Mouse (Mus musculus) intestine, embryonic 15.5 days (tissue): ENCODE results near the gene Ttll5. TPM values are rescaled to one million over a fixed set of nuclear protein-coding genes. Genes with fewer than 3 reads are reported as not detected.

Experiments
- ATAC-seq: fragments of 200-750 bp; cut with Nextera tagmentation; 2 replicates; pipeline ENCODE4 v1.8.0; 2017; ENCODE audit warnings: moderate TSS enrichment, moderate library complexity
- H3K27ac ChIP-seq: fragments of 300-500 bp; sonication (generic); 2 replicates; pipeline ENCODE4 v1.5.1; 2015; ENCODE audit warnings: mild to moderate bottlenecking, inconsistent platforms
- H3K27me3 ChIP-seq: fragments of 300-500 bp; sonication (generic); replicated peaks from 2 replicates; pipeline ENCODE4 v1.6.1; 2015; ENCODE audit warnings: inconsistent platforms
- H3K36me3 ChIP-seq: fragments of 300-500 bp; sonication (generic); 2 replicates; pipeline ENCODE4 v1.6.1; 2015; ENCODE audit warnings: inconsistent platforms
- H3K4me1 ChIP-seq: fragments of 300-500 bp; sonication (generic); replicated peaks from 2 replicates; pipeline ENCODE4 v1.6.1; 2015; ENCODE audit warnings: inconsistent platforms
- H3K4me2 ChIP-seq: fragments of 300-500 bp; sonication (generic); replicated peaks from 2 replicates; pipeline ENCODE4 v1.6.1; 2015; ENCODE audit warnings: mild to moderate bottlenecking, inconsistent platforms
- H3K4me3 ChIP-seq: fragments of 300-500 bp; sonication (generic); replicated peaks from 2 replicates; pipeline ENCODE4 v1.5.1; 2015; ENCODE audit warnings: inconsistent platforms
- H3K9ac ChIP-seq: fragments of 300-500 bp; sonication (generic); 2 replicates; pipeline ENCODE4 v1.6.1; 2015; ENCODE audit warnings: inconsistent platforms
- H3K9me3 ChIP-seq: fragments of 300-500 bp; sonication (generic); 2 replicates; pipeline ENCODE4 v1.6.1; 2016; ENCODE audit warnings: inconsistent platforms
- WGBS: fragments of 180-500 bp; shearing (Covaris S2); methylation state at CpG from one replicate; pipeline ENCODE4 v1.1.7; 2015; 5-methylcytosine and 5-hydroxymethylcytosine counted together
- polyA plus RNA-seq: library from polyadenylated mRNA; unstranded; fragments of >200 nt; fragmentation: Nextera tagmentation; extraction: Ambion mirVana; gene quantifications from 2 replicates; pipeline ENCODE4 v1.2.1, GENCODE M21; 2015

Gene Ttll5
- polyA plus RNA-seq, 1 experiment from 2014 or later = 9.0 TPM

DNA sequence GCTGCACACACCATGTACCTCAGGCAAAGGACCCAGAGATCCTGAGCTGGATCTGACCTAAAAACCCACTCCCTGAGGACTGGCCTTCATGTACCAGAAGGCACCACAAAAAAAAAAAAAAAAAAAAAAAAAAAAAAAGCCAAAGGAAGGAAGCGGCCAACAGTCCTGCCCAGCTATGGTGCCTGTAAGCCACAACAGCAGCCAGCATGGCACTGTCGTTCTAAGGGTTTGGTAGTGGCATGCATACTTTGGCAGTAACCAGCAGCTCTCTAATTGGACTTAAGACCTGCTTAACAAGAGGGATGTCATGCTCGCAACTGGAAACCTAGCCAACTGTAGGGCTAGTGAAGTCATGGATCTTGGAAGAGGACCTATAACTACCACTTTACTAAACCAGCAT lies 120.0 kb downstream of the Ttll5 start:
- no peak overlapping the region for H3K27ac ChIP-seq
- ATAC-seq = no peak
- no peak overlapping the region for H3K9ac ChIP-seq
- WGBS = 90% methylated on average over 3 of the region's 3 CpGs
- no peak overlapping the region for H3K4me3 ChIP-seq
- no peaks in the 10 kb centered on the region for H3K36me3 ChIP-seq
- no peaks in the 10 kb centered on the region for H3K9me3 ChIP-seq
- no peak overlapping the region for H3K4me2 ChIP-seq
- H3K4me1 ChIP-seq = no peaks in the 10 kb centered on the region
- no peaks in the 10 kb centered on the region for H3K27me3 ChIP-seq

GRCm38 (mm10) chr12:85947161-85947560 lies 122.7 kb downstream of the Ttll5 start:
- ATAC-seq = no peak
- H3K4me3 ChIP-seq = no peak overlapping the region
- WGBS = 86% methylated on average over 4 of the region's 4 CpGs

DNA sequence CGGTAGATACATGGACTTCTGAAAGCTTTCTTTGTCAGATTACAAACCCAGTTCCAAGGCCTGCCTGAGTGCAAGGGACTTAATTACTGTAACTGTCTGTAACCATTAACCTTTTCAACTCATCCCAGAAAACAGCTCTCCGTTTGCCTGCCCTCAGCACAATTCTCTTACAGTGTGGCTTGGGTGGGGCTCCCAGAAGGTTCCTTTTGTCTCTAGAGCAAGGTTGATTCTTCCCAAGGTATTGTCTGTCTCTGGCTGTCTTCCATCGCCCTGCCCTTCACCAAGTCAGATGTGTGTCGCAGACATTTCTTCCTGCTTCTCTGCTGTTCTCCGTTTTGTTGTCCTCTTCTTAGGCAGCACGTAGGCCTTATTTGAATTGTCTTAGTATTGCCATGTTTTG lies 125.2 kb downstream of the Ttll5 start:
- Histone ChIP-seq H3K9ac (no peak overlapping the region), H3K9me3 (no peaks in the 10 kb centered on the region), H3K4me3 (no peak overlapping the region), H3K4me2 (no peak overlapping the region), H3K36me3 (no peaks in the 10 kb centered on the region), H3K27me3 (no peaks in the 10 kb centered on the region), H3K27ac (no peak overlapping the region), H3K4me1 (0 out of 2 replicates have a peak, but pooled peaks cover 5% of the 10 kb centered on the region)
- 79% methylated on average over 6 of the region's 6 CpGs for WGBS
- ATAC-seq = no peak

More at GRCm38 (mm10) chr12:85947161-85947560, 122.7 kb downstream of the Ttll5 start:
- Histone ChIP-seq H3K9ac (no peak overlapping the region), H3K9me3 (no peaks in the 10 kb centered on the region), H3K27me3 (no peaks in the 10 kb centered on the region), H3K4me2 (no peak overlapping the region), H3K27ac (no peak overlapping the region), H3K4me1 (0 out of 2 replicates have a peak, but pooled peaks cover 5% of the 10 kb centered on the region), H3K36me3 (no peaks in the 10 kb centered on the region)

- no peaks in the 10 kb centered on the region for H3K36me3 ChIP-seq
- H3K9me3 ChIP-seq = no peaks in the 10 kb centered on the region
- 0 out of 2 replicates have a peak, but pooled peaks cover 5% of the 10 kb centered on the region for H3K4me1 ChIP-seq
- ATAC-seq = no peak
- WGBS = 41% methylated on average over 6 of the region's 6 CpGs
- H3K9ac ChIP-seq = no peak overlapping the region
- no peaks in the 10 kb centered on the region for H3K27me3 ChIP-seq
- H3K4me3 ChIP-seq = no peak overlapping the region
- no peak overlapping the region for H3K4me2 ChIP-seq
- H3K27ac ChIP-seq = no peak overlapping the region
Observed at GRCm38 (mm10) chr12:85950371-85950770, 125.9 kb downstream of the Ttll5 start.

DNA sequence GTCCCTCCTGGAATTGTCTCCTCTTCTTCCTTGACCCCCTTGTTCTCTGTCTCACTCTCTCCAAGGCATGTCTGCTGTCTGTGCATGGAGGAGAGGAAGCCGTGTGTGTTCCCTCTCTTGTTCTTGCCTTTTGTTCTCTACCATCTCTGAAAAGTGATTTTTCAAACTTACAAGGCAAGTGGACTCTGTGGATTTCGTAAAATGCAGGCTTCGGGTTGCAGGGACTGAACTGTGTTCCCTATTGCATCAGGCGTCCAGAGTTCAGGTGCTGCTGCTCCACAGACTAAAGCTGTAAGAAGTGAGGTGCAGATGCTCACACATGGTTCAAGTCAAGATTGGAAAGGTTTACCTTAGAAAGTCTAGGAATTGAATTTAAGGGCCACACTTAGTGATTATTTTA lies 126.6 kb downstream of the Ttll5 start:
- WGBS = 82% methylated on average over 4 of the region's 4 CpGs
- Histone ChIP-seq H3K4me3 (no peak overlapping the region), H3K9ac (no peak overlapping the region), H3K36me3 (no peaks in the 10 kb centered on the region), H3K27me3 (no peaks in the 10 kb centered on the region), H3K4me2 (no peak overlapping the region), H3K27ac (no peak overlapping the region), H3K9me3 (no peaks in the 10 kb centered on the region), H3K4me1 (0 out of 2 replicates have a peak, but pooled peaks cover 5% of the 10 kb centered on the region)
- ATAC-seq = no peak

- H3K27ac ChIP-seq = no peak overlapping the region
- H3K4me1 ChIP-seq = 0 out of 2 replicates have a peak, but pooled peaks cover 5% of the 10 kb centered on the region
- no peaks in the 10 kb centered on the region for H3K36me3 ChIP-seq
- H3K27me3 ChIP-seq = no peaks in the 10 kb centered on the region
- no peaks in the 10 kb centered on the region for H3K9me3 ChIP-seq
- H3K4me3 ChIP-seq = no peak overlapping the region
- no peak overlapping the region for H3K9ac ChIP-seq
- no peak for ATAC-seq
- WGBS = 86% methylated on average over 1 of the region's 1 CpGs
- no peak overlapping the region for H3K4me2 ChIP-seq
Observed at GRCm38 (mm10) chr12:85951822-85952221, 127.4 kb downstream of the Ttll5 start.

- H3K27ac ChIP-seq = no peak overlapping the region
- no peaks in the 10 kb centered on the region for H3K36me3 ChIP-seq
- H3K4me2 ChIP-seq = no peak overlapping the region
- WGBS = 83% methylated on average over 5 of the region's 5 CpGs
- H3K4me1 ChIP-seq = 0 out of 2 replicates have a peak, but pooled peaks cover 5% of the 10 kb centered on the region
- no peak overlapping the region for H3K4me3 ChIP-seq
- no peaks in the 10 kb centered on the region for H3K9me3 ChIP-seq
- H3K9ac ChIP-seq = no peak overlapping the region
- H3K27me3 ChIP-seq = no peaks in the 10 kb centered on the region
- no peak for ATAC-seq
Observed at GRCm38 (mm10) chr12:85952349-85952748, 127.9 kb downstream of the Ttll5 start.

DNA sequence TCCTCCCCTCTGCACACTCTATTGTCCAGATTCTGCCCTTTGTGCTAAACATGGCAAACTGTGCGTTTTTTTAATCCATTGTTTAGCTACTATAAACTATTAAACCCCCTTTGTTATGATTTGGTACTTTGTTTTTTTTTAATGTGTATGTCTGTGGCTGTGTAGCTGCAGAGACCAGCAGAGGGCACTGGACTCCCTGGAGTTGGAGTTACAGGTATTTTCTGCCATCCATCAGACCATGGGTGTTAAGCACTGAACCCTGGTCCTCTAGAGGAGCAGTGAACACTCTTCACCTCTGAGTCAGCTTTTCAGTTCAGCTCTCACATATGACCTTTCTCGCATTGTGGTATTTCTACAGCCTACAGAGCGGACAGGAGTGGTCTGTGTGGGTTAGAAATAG lies 129.7 kb downstream of the Ttll5 start:
- Histone ChIP-seq H3K27ac (no peak overlapping the region), H3K27me3 (no peaks in the 10 kb centered on the region), H3K4me1 (0 out of 2 replicates have a peak, but pooled peaks cover 5% of the 10 kb centered on the region), H3K4me3 (no peak overlapping the region), H3K9me3 (no peaks in the 10 kb centered on the region), H3K4me2 (no peak overlapping the region), H3K9ac (no peak overlapping the region), H3K36me3 (no peaks in the 10 kb centered on the region)
- WGBS = 81% methylated on average over 3 of the region's 3 CpGs
- ATAC-seq = no peak

GRCm38 (mm10) chr12:85955062-85955461 lies 130.6 kb downstream of the Ttll5 start:
- Histone ChIP-seq H3K36me3 (no peaks in the 10 kb centered on the region), H3K4me3 (no peak overlapping the region), H3K27me3 (no peaks in the 10 kb centered on the region), H3K27ac (no peak overlapping the region), H3K9me3 (no peaks in the 10 kb centered on the region), H3K4me1 (peaks cover 5% of the 10 kb centered on the region; the same call in 1 of the 2 replicates), H3K4me2 (no peak overlapping the region), H3K9ac (no peak overlapping the region)
- WGBS = 61% methylated on average over 8 of the region's 8 CpGs
- no peak for ATAC-seq

GRCm38 (mm10) chr12:85955690-85956089 lies 131.2 kb downstream of the Ttll5 start:
- WGBS = 59% methylated on average over 3 of the region's 3 CpGs
- no peak for ATAC-seq
- no peak overlapping the region for H3K4me2 ChIP-seq
- H3K9ac ChIP-seq = no peak overlapping the region
- H3K27ac ChIP-seq = no peak overlapping the region
- no peaks in the 10 kb centered on the region for H3K36me3 ChIP-seq
- no peaks in the 10 kb centered on the region for H3K27me3 ChIP-seq
- H3K9me3 ChIP-seq = no peaks in the 10 kb centered on the region
- H3K4me1 ChIP-seq = no peaks in the 10 kb centered on the region; the same call in 1 of the 2 replicates
- H3K4me3 ChIP-seq = no peak overlapping the region

- Histone ChIP-seq H3K4me1 (no peaks in the 10 kb centered on the region; the same call in 1 of the 2 replicates), H3K9ac (no peak overlapping the region), H3K4me3 (no peak overlapping the region), H3K27ac (no peak overlapping the region), H3K36me3 (no peaks in the 10 kb centered on the region), H3K4me2 (no peak overlapping the region), H3K27me3 (no peaks in the 10 kb centered on the region), H3K9me3 (no peaks in the 10 kb centered on the region)
- no peak for ATAC-seq
- WGBS = 75% methylated on average over 6 of the region's 6 CpGs
Observed at GRCm38 (mm10) chr12:85956251-85956650, 131.8 kb downstream of the Ttll5 start.

DNA sequence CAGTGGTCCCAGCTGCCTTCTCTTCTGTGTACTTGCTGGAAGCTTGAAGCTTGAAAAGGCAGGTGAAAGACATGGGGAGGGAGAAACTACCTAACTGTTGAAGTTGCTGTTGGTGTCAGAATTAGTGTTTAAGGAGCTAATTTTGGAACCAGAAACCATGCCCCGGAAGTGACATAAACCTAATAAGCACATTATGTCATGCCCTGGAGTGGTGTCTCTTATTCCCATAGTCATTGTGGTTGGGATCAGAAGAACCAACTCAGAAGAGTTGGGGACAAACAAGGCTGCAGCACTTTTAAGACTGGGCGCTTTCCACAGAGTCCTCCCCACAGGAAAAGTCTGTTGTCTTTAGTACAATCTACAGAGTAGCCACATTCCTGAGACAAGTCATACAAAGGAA lies 134.0 kb downstream of the Ttll5 start:
- 85% methylated on average over 2 of the region's 2 CpGs for WGBS
- Histone ChIP-seq H3K9ac (no peak overlapping the region), H3K27ac (no peak overlapping the region), H3K27me3 (no peaks in the 10 kb centered on the region), H3K9me3 (no peaks in the 10 kb centered on the region), H3K4me3 (no peak overlapping the region), H3K4me1 (peaks cover 6% of the 10 kb centered on the region; the same call in 1 of the 2 replicates), H3K4me2 (no peak overlapping the region), H3K36me3 (no peaks in the 10 kb centered on the region)
- ATAC-seq = no peak

GRCm38 (mm10) chr12:85959822-85960501 lies 135.5 kb downstream of the Ttll5 start:
- Histone ChIP-seq H3K27ac (no peak overlapping the region), H3K4me2 (no peak overlapping the region)
- WGBS = 57% methylated on average over 10 of the region's 10 CpGs

More at GRCm38 (mm10) chr12:85959822-85960501, 135.5 kb downstream of the Ttll5 start:
- Histone ChIP-seq H3K27me3 (no peaks in the 10 kb centered on the region), H3K36me3 (no peaks in the 10 kb centered on the region), H3K4me3 (no peak overlapping the region), H3K9me3 (no peaks in the 10 kb centered on the region), H3K9ac (no peak overlapping the region), H3K4me1 (peaks cover 10% of the 10 kb centered on the region; the same call in 1 of the 2 replicates)
- no peak for ATAC-seq
